Mouse (Mus musculus): ENCODE measurements around the gene Avl9. TPM values are rescaled to one million over a fixed set of nuclear protein-coding genes. Genes with fewer than 3 reads are reported as not detected.

The Avl9 gene
- total RNA-seq, 1 experiment from 2014 or later, result 20.0 TPM

DNA sequence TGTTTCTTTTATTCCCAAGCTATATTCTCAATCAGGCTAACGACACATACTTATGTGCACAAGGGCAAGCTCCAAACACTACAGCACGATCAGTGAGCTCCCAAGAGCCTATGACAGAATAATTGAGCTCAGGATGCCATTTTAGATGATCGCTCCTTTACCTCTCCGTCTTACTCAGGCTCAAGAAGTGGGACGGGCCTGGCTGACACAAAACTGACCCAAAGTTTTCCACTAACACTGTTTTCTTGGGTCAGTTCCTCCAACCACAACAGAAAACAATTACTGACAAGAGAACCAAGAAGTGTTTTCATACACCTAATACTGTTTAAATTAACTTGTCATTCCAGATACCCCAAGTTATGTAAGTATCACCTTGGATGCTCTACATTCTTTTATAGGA lies 80.1 kb downstream of the Avl9 start:
- no peak for DNase-seq

DNA sequence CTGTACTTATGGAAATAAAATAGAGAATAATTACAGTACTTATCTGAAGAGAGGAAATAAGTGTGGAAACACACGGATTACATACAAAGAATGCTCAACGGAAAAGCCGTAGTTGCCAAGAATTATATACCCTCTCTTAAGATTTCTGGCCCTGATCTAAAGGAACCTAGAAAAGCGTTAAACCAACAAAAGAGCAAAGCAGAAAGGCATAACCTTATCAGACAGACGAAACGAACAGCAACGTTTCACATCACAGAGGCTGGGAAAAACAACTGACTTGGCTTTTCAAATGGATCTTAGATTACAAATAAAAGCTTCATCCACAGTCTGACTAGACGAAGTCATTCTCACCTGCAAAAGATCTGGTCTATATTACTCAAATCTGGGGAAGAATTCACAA lies 81.5 kb downstream of the Avl9 start:
- no peak for DNase-seq

DNA sequence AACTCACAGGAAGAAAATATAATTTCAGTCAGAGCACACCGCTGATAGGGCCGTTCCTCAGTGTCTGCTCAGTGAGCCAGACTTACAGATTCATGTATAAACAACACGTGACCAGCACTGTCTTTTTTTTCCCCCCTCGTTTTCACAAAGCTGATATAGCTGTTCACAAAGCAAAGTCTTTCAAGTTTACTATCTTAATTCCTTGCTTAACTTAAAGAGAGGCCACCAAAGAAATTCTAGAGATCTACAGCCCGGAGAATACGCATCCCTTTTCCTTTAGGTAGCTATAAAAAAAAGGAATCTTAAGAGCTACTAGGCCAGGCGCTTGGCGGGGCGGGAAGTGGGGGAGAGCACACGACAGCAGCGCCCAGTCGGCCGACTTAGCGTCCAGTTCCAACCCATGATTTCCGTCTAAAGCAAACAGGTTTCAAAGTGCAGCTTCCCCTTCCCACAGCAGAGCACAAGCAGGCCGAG lies 82.0 kb downstream of the Avl9 start:
- peak; percentile 66 for DNase-seq

DNA sequence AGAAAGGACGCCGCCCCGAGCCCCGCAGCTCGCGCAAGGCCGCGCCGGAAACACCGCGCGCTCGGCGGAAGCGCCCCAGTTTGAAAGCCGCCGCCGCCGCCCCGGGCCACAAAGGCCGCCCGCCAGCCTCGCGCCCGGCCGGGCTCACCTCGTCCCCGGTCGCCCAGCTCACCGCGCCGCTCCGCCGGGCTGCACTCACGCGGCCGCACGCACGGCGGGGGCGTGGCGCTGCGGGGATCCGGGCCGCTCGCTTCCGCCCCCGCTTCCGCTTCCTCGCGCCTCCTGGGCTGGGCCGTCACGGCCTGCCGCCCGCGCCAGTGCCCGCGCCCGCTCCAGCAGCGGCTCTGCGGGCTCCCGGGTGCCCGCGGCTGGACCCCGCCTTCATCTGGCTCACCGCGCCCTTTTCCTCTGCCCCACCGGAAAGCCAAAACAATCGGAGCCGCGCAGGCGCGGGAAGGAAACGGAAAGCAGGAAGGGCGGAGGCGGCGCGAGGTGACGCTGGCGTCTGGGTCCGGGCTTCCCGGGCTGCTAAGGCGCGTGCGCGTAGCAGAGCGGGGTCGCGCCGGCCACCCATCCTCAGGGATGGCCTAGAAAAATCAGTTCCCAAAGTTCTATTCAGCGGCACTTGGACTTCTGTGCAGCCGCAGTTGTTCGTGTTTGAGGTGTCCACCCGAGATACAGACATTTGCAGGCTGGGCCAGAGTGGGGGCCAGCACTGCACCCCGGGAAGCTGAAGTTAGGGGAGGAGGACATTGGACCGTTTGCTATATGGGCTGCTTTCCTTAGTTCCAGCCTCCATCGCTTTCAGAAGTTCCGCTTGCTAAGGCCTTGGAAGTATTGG lies 82.8 kb downstream of the Avl9 start, which contains the start of gene Kbtbd2:
TSS of gene Kbtbd2 (minus strand) at position 503 of the 841 bp plus-strand sequence.
- peak; percentile 98 for DNase-seq

DNA sequence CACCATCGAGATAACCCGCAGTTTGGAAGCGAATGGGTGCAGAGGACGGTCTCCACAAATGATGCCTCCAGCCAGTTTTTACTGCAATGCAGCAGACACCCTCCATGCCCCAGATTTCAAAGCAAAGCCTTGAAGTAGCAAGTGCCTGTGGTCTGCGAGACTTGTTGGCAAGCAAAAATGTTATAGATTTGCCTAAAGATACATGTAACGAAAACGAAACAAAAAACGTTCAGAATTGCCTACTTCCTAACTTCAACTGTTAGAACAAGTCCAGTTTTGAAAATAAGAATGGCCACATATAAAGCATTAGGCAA lies 83.4 kb downstream of the Avl9 start:
- DNase-seq, result no peak

DNA sequence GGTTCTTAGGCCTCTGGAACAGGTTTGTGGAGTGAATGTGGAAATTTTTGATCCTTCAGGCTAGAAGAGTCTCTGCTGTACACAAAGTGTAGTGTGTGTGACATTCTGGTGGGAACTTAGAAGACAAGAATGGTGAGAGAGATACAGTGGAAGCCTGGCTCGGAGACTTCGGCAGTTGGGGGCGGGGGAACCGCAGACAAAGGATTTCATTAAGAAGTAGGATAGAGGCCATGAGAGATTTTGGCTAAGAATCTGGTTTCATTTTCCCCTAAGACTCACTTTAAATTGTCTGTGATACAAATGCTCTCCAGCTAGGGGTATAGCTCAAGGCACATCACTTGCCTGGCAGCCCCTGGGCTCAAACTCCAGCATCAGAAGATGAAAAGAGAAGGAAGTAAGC lies 90.3 kb downstream of the Avl9 start:
- no peak for DNase-seq

DNA sequence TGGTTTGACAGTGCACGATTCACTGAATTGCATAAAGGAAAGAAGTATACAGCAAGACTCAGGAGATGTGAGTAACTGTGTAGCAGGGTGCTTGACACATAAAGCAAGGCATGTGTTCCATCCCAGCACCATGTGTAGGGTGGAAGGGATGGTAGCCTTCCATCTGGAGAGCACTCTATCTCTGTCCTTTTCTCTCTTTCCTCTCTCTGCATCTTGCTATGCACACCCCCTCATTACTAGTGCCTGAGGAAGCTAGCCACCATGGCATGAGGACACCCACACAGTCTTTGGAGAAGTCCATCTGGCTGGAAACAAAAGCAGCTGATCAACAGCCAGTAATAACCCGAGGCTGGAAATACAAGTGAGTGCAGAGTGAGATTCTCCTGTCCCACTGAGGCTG lies 91.5 kb downstream of the Avl9 start:
- DNase-seq, result no peak

DNA sequence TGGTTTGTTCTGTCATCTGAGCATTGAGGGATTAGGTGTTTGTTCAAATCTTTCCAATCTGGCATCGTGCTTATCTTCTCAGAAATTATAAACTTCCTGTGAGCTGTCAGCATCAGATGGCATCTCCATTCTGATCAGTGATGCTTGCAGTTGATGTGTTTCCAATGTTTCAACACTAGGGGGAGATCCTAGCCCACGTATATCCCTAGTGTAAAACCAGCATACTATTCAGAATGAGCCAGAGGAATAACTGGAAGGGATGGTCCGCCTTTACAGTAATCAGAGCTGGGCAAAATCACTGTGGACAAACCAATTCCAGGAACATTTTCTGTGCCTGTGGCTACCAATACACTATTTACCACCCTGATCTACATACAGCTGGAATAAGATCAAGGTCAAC lies 94.0 kb downstream of the Avl9 start:
- DNase-seq, result peak; percentile 39

Other genes starting within 250 kb of the Avl9 start
- 0.30 and 0.68 TPM in 2 replicates for gene Pde1c, start 145.8 kb upstream of the Avl9 start, total RNA-seq (2021)
- gene Lsm5, start 10.2 kb upstream of the Avl9 start, total RNA-seq (2021), result 37.2 and 42.4 TPM in 2 replicates
- gene Kbtbd2, start 82.9 kb downstream of the Avl9 start, total RNA-seq (2021), result 36.7 and 37.6 TPM in 2 replicates
- 72.1 and 73.3 TPM in 2 replicates for gene Fkbp9, start 117.2 kb downstream of the Avl9 start, total RNA-seq (2021)
- gene Nt5c3, start 209.0 kb downstream of the Avl9 start, total RNA-seq (2021), result 24.9 and 25.9 TPM in 2 replicates
- gene Vmn1r4, start 209.1 kb downstream of the Avl9 start, total RNA-seq (2021), result 0.26 and 0.41 TPM in 2 replicates